In the genomic region with DNA sequence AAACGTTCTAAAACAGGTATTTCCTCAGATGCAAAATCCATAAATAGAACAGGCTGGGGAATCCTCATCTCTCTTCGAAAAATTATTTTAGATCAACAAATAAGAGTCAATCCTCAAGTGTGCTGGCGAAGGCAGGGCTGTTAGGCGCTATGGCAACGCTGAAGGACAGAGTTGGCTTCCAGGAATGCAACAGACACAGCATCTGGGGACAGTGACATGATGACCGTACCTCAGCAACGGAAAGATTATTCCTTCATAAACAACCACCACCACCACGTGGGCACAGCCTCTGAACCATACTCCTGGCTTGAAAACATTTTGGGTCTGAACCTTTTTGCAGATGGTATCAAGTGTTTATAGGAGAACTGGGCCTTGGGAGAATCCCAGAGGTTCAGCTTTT, we compare ENCODE assay signal across 11 mouse cellular contexts.
DNase-seq lines count a peak whose midpoint lies in the region; ATAC-seq and TF ChIP-seq lines count a peak whose summit lies in the region.
"Had no signal": no experiment of that assay in that cellular context is flagged by ENCODE, and none has a peak within 500 bp of the region (broad histone marks: within the 10 kb centered on the region; RNA-seq: fewer than 3 reads in every experiment).

No protein-coding gene starts in this region.

- ATAC-seq in hindbrain, embryonic 16.5 days: no peak
- no peak for ATAC-seq in lung, postnatal 0 days

- H3K4me2 ChIP-seq in hindbrain, embryonic 16.5 days (ENCODE audit: low read length): no peak overlapping the region
- H3K4me2 ChIP-seq in lung, postnatal 0 days (replicated peaks; ENCODE audit: low read depth, low read length): no peak overlapping the region
- H3K4me2 ChIP-seq: hindbrain, embryonic 15.5 days had no signal

- H3K4me3 ChIP-seq in hindbrain, embryonic 10.5 days: no peak overlapping the region
- H3K4me3 ChIP-seq in hindbrain, embryonic 16.5 days (ENCODE audit: low read length): no peak overlapping the region
- no peak overlapping the region for H3K4me3 ChIP-seq in lung, postnatal 0 days (ENCODE audit: low read depth, low read length)
- no peak overlapping the region for H3K4me3 ChIP-seq in small intestine, adult 2 months (ENCODE audit: low read depth, low read length)
- H3K4me3 ChIP-seq: hindbrain, embryonic 15.5 days; megakaryocyte, embryonic 14.5 days; myocyte had no signal

- no peak for TF ChIP-seq EP300 in lung, postnatal 0 days (IDR thresholded peaks at IDR 0.05)

- H3K9me3 ChIP-seq in hindbrain, embryonic 10.5 days: no peaks in the 10 kb centered on the region
- H3K9me3 ChIP-seq in hindbrain, embryonic 16.5 days (ENCODE audit: control insufficient read depth, low read length): no peaks in the 10 kb centered on the region
- H3K9me3 ChIP-seq in lung, postnatal 0 days (ENCODE audit: low read length): no peaks in the 10 kb centered on the region
- H3K9me3 ChIP-seq: hindbrain, embryonic 15.5 days; megakaryocyte, embryonic 14.5 days had no signal

- peaks cover 45% of the 10 kb centered on the region for H3K4me1 ChIP-seq in hindbrain, embryonic 10.5 days (replicated peaks)
- peaks cover 7% of the 10 kb centered on the region for H3K4me1 ChIP-seq in hindbrain, embryonic 16.5 days (ENCODE audit: control insufficient read depth, insufficient read depth, low read depth, low read length)
- peaks cover 28% of the 10 kb centered on the region for H3K4me1 ChIP-seq in lung, postnatal 0 days (ENCODE audit: insufficient read depth, low read depth, low read length)
- H3K4me1 ChIP-seq in small intestine, adult 2 months (ENCODE audit: control insufficient read depth, insufficient read depth, insufficient read length, low read length): peaks cover 38% of the 10 kb centered on the region

- H3K27me3 ChIP-seq in hindbrain, embryonic 10.5 days (ENCODE audit: insufficient read depth, poor library complexity, severe bottlenecking): no peaks in the 10 kb centered on the region; the same call in 1 of the 2 replicates
- H3K27me3 ChIP-seq in hindbrain, embryonic 16.5 days (replicated peaks; ENCODE audit: control insufficient read depth, insufficient read depth, low read length): no peaks in the 10 kb centered on the region
- no peaks in the 10 kb centered on the region for H3K27me3 ChIP-seq in lung, postnatal 0 days (replicated peaks; ENCODE audit: insufficient read depth, low read length)
- no peaks in the 10 kb centered on the region for H3K27me3 ChIP-seq in small intestine, adult 2 months (ENCODE audit: control insufficient read depth, insufficient read depth, low read length)
- H3K27me3 ChIP-seq: hindbrain, embryonic 15.5 days; megakaryocyte, embryonic 14.5 days had no signal

- peak; percentile 77 for DNase-seq in adrenal gland, adult 2 months
- no peak for DNase-seq in adrenal gland, postnatal 25 days
- DNase-seq in hindbrain, embryonic 10.5 days (ENCODE audit: low spot score): no peak
- DNase-seq in lung, postnatal 0 days (ENCODE audit: low spot score): no peak
- no peak for DNase-seq in lung, postnatal 10 days
- no peak for DNase-seq in thymus, postnatal 36 days

- no peak for TF ChIP-seq CTCF in lung, postnatal 0 days (IDR thresholded peaks at IDR 0.05)
- TF ChIP-seq CTCF in small intestine, adult 2 months (IDR thresholded peaks at IDR 0.05; ENCODE audit: extremely low read depth, insufficient read length, insufficient replicate concordance, low read depth, low read length): no peak

- no peak for TF ChIP-seq POLR2A in small intestine, adult 2 months (IDR thresholded peaks at IDR 0.05; ENCODE audit: low read depth, low read length)

- WGBS in hindbrain, embryonic 10.5 days: 72% methylated on average over 8 of the region's 8 CpGs
- 50% methylated on average over 8 of the region's 8 CpGs for WGBS in hindbrain, embryonic 16.5 days
- WGBS in lung, postnatal 0 days: 34% methylated on average over 8 of the region's 8 CpGs
- 29% methylated on average over 8 of the region's 8 CpGs for WGBS in small intestine, adult 2 months

- H3K36me3 ChIP-seq in hindbrain, embryonic 10.5 days: no peaks in the 10 kb centered on the region
- H3K36me3 ChIP-seq in hindbrain, embryonic 16.5 days (ENCODE audit: control insufficient read depth, insufficient read depth, low read length): no peaks in the 10 kb centered on the region
- no peaks in the 10 kb centered on the region for H3K36me3 ChIP-seq in lung, postnatal 0 days (ENCODE audit: insufficient read depth, low read length)
- H3K36me3 ChIP-seq in small intestine, adult 2 months (ENCODE audit: control insufficient read depth, insufficient read depth, low read length): no peaks in the 10 kb centered on the region
- H3K36me3 ChIP-seq: hindbrain, embryonic 15.5 days had no signal

- H3K9ac ChIP-seq in hindbrain, embryonic 16.5 days (ENCODE audit: low read depth, low read length): no peak overlapping the region
- no peak overlapping the region for H3K9ac ChIP-seq in lung, postnatal 0 days (replicated peaks; ENCODE audit: low read depth)
- H3K9ac ChIP-seq: hindbrain, embryonic 15.5 days had no signal

- peak overlapping the region; percentile 64; the same call in 1 of the 2 replicates for H3K27ac ChIP-seq in hindbrain, embryonic 10.5 days
- no peak overlapping the region for H3K27ac ChIP-seq in hindbrain, embryonic 16.5 days (ENCODE audit: low read depth, low read length)
- peak overlapping the region; percentile 89 for H3K27ac ChIP-seq in lung, postnatal 0 days (ENCODE audit: low read length)
- peak overlapping the region; percentile 86 for H3K27ac ChIP-seq in small intestine, adult 2 months (ENCODE audit: insufficient read depth, low read depth, low read length)
